Mouse (Mus musculus) midbrain, embryonic 10.5 days (tissue): ENCODE data around the gene Lemd1. TPM values are rescaled to one million over a fixed set of nuclear protein-coding genes. Genes with fewer than 3 reads are reported as not detected.
A peak's percentile ranks its signal among the peaks of the same experiment; 100 is the strongest.

Source experiments
- DNase-seq: peaks from one replicate; pipeline ENCODE4 v3.0.0-alpha.2; 2017; ENCODE audit warnings: low spot score
- H3K27ac ChIP-seq: fragments of 300-500 bp; sonication (generic); replicated peaks from 2 replicates; pipeline ENCODE4 v1.5.1; 2016; ENCODE audit warnings: mild to moderate bottlenecking
- H3K27me3 ChIP-seq: fragments of 300-500 bp; sonication (generic); 2 replicates; pipeline ENCODE4 v1.6.1; 2016; ENCODE audit warnings: low read depth, mild to moderate bottlenecking; ENCODE audit not compliant: poor library complexity, severe bottlenecking
- H3K36me3 ChIP-seq: fragments of 300-500 bp; sonication (generic); 2 replicates; pipeline ENCODE4 v1.6.1; 2016; ENCODE audit warnings: mild to moderate bottlenecking, moderate library complexity
- H3K4me1 ChIP-seq: fragments of 300-500 bp; sonication (generic); 2 replicates; pipeline ENCODE4 v1.6.1; 2016
- H3K4me3 ChIP-seq: fragments of 300-500 bp; sonication (generic); 2 replicates; pipeline ENCODE4 v1.5.1; 2016; ENCODE audit warnings: mild to moderate bottlenecking, moderate library complexity
- H3K9me3 ChIP-seq: fragments of 300-500 bp; sonication (generic); replicated peaks from 2 replicates; pipeline ENCODE4 v1.6.1; 2016; ENCODE audit warnings: mild to moderate bottlenecking
- WGBS: fragments of 180-500 bp; shearing (Covaris S2); methylation state at CpG from one replicate; pipeline ENCODE4 v1.1.7; 2016; 5-methylcytosine and 5-hydroxymethylcytosine counted together
- polyA plus RNA-seq: library from polyadenylated mRNA; unstranded; fragments of >200 nt; fragmentation: Nextera tagmentation; extraction: Ambion mirVana; gene quantifications from 2 replicates; pipeline ENCODE4 v1.2.1, GENCODE M21; 2016

Lemd1 gene
- polyA plus RNA-seq, 1 experiment from 2014 or later = 6.2 TPM

GRCm38 (mm10) chr1:132245010-132245409 lies 53.8 kb downstream of the Lemd1 start:
- Histone ChIP-seq H3K36me3 (no peaks in the 10 kb centered on the region), H3K9me3 (no peaks in the 10 kb centered on the region), H3K27me3 (no peaks in the 10 kb centered on the region), H3K4me3 (no peak overlapping the region), H3K27ac (no peak overlapping the region), H3K4me1 (no peaks in the 10 kb centered on the region)
- 86% methylated on average over 5 of the region's 5 CpGs for WGBS
- no peak for DNase-seq

DNA sequence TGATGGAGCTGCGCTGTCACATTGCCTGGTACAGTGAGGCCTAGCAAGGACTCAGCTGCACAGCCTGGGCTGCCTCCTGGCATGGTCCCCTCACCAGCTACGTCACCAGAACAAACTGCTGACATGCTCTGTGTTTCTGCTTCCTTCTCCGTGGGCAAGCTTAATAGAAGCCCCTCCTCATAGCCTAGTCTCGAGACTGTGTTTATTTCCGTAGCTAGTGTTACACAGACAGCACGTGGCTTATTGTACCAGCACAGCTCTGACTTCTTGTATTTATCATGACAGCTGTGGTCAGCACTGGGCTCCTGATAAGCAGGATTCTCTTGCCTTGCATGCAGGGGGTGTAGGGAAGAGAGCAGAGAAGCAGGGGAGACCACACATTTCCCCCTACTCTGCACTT lies 54.9 kb downstream of the Lemd1 start:
- WGBS = 78% methylated on average over 6 of the region's 6 CpGs
- DNase-seq = no peak
- no peaks in the 10 kb centered on the region for H3K36me3 ChIP-seq
- no peaks in the 10 kb centered on the region for H3K4me1 ChIP-seq
- no peak overlapping the region for H3K27ac ChIP-seq
- H3K9me3 ChIP-seq = no peaks in the 10 kb centered on the region
- no peaks in the 10 kb centered on the region for H3K27me3 ChIP-seq
- no peak overlapping the region for H3K4me3 ChIP-seq

DNA sequence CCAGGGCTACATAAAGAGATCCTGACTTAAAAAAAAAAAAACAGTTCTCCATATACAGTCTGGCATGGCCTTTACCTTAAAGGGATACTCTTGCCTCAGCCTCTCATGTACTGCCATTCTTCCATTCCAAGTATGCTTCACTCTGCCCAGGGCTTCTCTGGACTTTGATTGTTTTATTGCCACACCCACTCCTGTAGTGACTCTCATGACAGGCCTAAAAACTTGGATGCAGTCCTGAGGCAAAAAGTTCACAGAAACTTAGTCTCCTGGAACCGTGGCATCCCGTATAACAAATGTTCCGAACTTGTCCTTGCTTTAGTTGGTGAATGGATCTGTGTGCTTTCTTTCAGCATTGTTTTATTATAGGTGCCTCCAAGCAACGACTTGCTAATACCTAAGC lies 55.4 kb downstream of the Lemd1 start:
- no peaks in the 10 kb centered on the region for H3K36me3 ChIP-seq
- H3K4me1 ChIP-seq = no peaks in the 10 kb centered on the region
- no peak for DNase-seq
- no peak overlapping the region for H3K4me3 ChIP-seq
- 92% methylated on average over 4 of the region's 4 CpGs for WGBS
- H3K27me3 ChIP-seq = no peaks in the 10 kb centered on the region
- no peak overlapping the region for H3K27ac ChIP-seq
- no peaks in the 10 kb centered on the region for H3K9me3 ChIP-seq

DNA sequence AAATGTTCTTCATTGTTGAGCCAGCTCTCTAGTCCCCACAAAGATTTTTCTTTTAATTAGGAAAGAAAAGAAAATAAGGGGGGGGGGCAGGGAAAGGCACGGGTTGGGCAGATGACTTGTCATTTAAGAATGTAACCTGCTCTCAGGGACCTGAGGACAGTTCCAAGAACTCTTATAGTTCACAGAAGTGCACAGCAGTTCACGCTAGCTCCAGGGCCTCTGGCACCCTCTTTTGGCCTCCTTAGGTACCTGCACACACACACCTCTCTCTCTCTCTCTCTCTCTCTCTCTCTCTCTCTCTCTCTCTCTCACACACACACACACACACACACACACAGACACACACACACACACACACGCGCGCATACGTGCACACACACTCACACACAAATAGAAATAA lies 63.2 kb downstream of the Lemd1 start:
- Histone ChIP-seq H3K4me3 (no peak overlapping the region), H3K9me3 (no peaks in the 10 kb centered on the region), H3K27ac (no peak overlapping the region), H3K27me3 (no peaks in the 10 kb centered on the region), H3K4me1 (peaks cover 11% of the 10 kb centered on the region), H3K36me3 (no peaks in the 10 kb centered on the region)
- DNase-seq = no peak
- 76% methylated on average over 6 of the region's 6 CpGs for WGBS

DNA sequence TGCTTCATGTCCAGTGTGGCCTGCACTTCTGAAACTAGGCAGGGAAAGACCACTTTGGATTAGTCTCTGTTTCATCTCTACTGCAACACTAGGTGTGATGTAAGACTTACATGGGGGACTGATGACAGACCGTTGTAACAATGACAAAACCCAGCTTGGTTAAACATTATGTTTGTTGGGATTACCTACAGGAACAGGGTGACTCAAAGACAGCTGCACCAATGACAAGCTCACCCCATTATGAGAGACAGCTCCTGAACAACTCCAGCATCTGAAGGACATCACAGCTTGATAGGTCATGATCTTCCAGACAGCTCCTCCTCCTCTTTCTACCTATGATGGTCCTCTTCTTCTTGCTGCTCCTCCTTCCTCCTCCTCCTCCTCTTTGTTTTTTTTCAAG lies 69.1 kb downstream of the Lemd1 start:
- Histone ChIP-seq H3K9me3 (no peaks in the 10 kb centered on the region), H3K27ac (no peak overlapping the region), H3K4me1 (peaks cover 32% of the 10 kb centered on the region), H3K4me3 (no peak overlapping the region), H3K27me3 (no peaks in the 10 kb centered on the region), H3K36me3 (no peaks in the 10 kb centered on the region)
- DNase-seq = no peak
- 88% methylated on average over 1 of the region's 1 CpGs for WGBS

GRCm38 (mm10) chr1:132261058-132261457 lies 69.8 kb downstream of the Lemd1 start:
- H3K36me3 ChIP-seq = no peaks in the 10 kb centered on the region
- no peak overlapping the region for H3K4me3 ChIP-seq
- H3K27me3 ChIP-seq = no peaks in the 10 kb centered on the region
- H3K9me3 ChIP-seq = no peaks in the 10 kb centered on the region
- H3K27ac ChIP-seq = no peak overlapping the region
- no peak for DNase-seq
- peaks cover 30% of the 10 kb centered on the region for H3K4me1 ChIP-seq
- 76% methylated on average over 5 of the region's 5 CpGs for WGBS

DNA sequence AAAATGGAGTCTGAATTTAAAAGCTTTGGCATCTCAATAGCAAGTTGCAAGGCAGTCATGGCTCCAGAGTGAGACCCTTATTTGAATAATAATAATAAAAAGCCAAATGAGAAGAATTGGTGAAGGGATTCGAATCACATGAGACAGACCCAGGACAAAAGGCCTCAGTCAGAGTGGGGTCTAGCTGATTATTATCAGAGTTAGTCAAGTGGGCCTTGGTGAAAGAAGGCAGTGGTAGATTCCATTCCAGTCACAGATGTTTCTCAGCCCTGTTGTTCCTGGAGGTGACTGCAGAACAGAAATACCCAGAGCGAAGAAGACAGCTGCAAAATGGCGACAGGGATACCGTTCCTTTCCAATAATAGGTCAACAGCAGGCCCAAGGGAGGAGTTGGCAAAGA lies 72.4 kb downstream of the Lemd1 start:
- no peak overlapping the region; the same call in 1 of the 2 replicates for H3K27ac ChIP-seq
- 87% methylated on average over 4 of the region's 4 CpGs for WGBS
- H3K36me3 ChIP-seq = no peaks in the 10 kb centered on the region
- H3K27me3 ChIP-seq = no peaks in the 10 kb centered on the region
- H3K4me1 ChIP-seq = peaks cover 42% of the 10 kb centered on the region
- H3K4me3 ChIP-seq = no peak overlapping the region
- no peak for DNase-seq
- no peaks in the 10 kb centered on the region for H3K9me3 ChIP-seq

DNA sequence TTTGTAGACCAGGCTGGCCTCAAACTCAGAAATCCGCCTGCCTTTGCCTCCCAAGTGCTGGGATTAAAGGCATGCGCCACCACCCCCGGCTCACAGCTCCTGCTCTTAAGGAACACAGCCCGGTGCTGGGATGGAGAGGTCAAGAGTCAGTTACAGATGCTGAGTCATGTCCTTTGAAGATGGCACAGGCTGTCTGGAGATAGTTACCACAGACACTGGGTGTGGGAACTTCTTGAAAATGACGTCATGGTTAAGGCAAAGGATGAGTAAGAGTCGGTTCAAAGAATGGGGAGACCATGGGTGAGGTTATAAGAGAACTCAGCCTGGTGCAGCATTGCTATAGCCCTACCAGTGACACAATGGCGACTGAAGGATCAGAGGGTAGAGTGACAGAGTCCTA lies 73.3 kb downstream of the Lemd1 start:
- 0 out of 2 replicates have a peak overlapping the region, but pooled peaks have one; percentile 3 for H3K27ac ChIP-seq
- H3K27me3 ChIP-seq = no peaks in the 10 kb centered on the region
- no peaks in the 10 kb centered on the region for H3K9me3 ChIP-seq
- no peaks in the 10 kb centered on the region for H3K36me3 ChIP-seq
- DNase-seq = no peak
- H3K4me3 ChIP-seq = no peak overlapping the region
- 65% methylated on average over 7 of the region's 7 CpGs for WGBS
- peaks cover 49% of the 10 kb centered on the region for H3K4me1 ChIP-seq

GRCm38 (mm10) chr1:132265211-132265859 lies 74.1 kb downstream of the Lemd1 start:
- WGBS = 81% methylated on average over 8 of the region's 8 CpGs
- Histone ChIP-seq H3K4me1 (peaks cover 52% of the 10 kb centered on the region), H3K27me3 (no peaks in the 10 kb centered on the region), H3K27ac (peak overlapping the region; percentile 52), H3K9me3 (no peaks in the 10 kb centered on the region), H3K4me3 (no peak overlapping the region), H3K36me3 (no peaks in the 10 kb centered on the region)
- no peak for DNase-seq

DNA sequence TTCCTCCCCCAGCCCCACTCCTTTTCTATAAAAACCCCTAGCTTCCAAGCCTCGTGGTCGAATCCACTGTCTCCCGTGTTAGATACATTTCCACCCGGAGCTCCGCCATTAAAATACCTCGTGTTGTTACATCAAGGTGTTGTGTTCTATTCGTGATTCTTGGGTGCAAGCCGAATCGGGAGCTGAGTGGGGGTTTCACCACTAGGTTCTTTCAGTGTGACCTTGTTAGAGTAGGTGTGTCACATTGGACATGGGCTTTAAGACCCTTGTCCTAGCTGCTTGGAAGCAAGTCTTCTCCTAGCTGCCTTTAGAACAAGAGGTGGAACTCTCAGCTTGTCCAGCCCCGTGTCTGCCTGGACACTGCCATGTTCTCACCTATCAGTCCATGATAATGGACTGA lies 74.7 kb downstream of the Lemd1 start:
- no peaks in the 10 kb centered on the region for H3K9me3 ChIP-seq
- H3K27me3 ChIP-seq = no peaks in the 10 kb centered on the region
- H3K36me3 ChIP-seq = no peaks in the 10 kb centered on the region
- no peak overlapping the region for H3K27ac ChIP-seq
- peaks cover 52% of the 10 kb centered on the region for H3K4me1 ChIP-seq
- H3K4me3 ChIP-seq = no peak overlapping the region
- DNase-seq = no peak
- WGBS = 91% methylated on average over 10 of the region's 10 CpGs

DNA sequence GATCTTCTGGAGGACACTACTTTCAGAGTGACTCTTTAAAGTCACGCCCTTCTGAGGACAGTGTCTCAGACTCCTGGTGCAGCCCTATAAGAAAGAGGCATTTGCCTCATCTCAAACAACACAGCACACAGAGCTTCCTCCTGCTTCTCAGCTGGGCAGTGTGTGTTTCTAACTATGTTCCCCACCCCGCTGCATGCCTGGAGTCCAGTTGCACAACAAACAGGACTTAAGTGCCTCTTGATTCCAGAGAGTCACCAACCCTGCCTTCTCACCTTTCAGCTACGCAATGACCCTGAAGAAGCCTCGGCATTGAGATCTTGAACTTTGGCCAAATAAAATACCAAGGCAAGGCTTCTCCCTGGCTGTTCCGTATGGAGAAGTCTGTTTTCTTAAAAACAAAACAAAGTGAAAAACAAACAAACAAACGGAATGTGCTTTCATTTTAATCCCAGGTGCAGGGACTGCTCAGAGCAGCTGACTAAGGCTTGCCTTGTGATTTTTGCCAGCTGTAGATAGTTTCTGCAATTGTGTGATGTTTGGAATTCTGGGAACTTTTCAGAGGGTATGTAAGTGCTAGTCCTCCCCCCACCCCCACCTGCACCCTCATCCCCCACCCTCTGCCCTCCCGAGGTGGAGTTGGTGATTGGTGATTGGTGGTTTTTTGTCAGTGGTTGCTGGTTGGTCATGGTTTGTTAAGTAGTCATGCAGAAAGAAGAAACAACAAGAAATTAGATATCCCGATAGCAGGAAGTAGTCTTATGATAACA lies 75.7 kb downstream of the Lemd1 start:
- WGBS = 71% methylated on average over 8 of the region's 8 CpGs
- no peak for DNase-seq
- Histone ChIP-seq H3K36me3 (no peaks in the 10 kb centered on the region), H3K27ac (no peak overlapping the region), H3K9me3 (no peaks in the 10 kb centered on the region), H3K27me3 (no peaks in the 10 kb centered on the region), H3K4me1 (peaks cover 52% of the 10 kb centered on the region), H3K4me3 (no peak overlapping the region)

- no peaks in the 10 kb centered on the region for H3K9me3 ChIP-seq
- WGBS = 78% methylated on average over 2 of the region's 2 CpGs
- no peak for DNase-seq
These were observed 76.7 kb downstream of the Lemd1 start for GRCm38 (mm10) chr1:132267959-132268358.

DNA sequence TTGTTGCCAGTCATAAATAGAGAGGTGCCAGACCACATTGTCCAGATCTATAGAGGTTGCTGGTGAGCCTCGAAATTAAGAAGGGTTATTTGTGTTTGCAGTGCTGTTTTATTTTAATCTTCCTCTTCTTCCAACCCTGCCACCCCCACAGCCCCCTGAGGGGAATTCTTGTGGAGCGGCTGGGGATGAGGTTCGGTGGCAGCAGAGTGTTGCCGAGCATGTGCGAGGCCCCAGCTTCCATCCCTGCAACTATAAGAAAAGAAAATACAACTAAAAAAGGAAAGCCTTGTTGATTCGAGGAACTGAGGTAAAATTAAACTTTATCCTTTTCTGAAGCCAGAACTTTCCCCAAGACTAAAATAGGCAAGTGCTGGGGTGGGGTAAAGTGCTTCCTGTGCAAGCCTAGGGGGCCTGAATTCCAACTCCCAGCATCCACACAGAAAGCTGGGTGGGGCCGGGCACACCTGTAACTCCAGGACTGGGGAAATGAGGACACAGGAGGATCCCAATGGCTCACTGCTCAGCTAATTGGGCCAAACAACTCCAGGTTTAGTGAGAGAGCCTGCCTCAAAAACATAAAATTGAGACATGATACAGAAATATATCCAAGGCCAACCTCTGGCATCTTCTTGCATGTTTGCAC lies 77.3 kb downstream of the Lemd1 start:
- 77% methylated on average over 7 of the region's 7 CpGs for WGBS
- no peaks in the 10 kb centered on the region for H3K27me3 ChIP-seq
- H3K36me3 ChIP-seq = no peaks in the 10 kb centered on the region
- no peak overlapping the region for H3K27ac ChIP-seq
- H3K4me3 ChIP-seq = no peak overlapping the region
- H3K4me1 ChIP-seq = peaks cover 46% of the 10 kb centered on the region
- DNase-seq = no peak
- no peaks in the 10 kb centered on the region for H3K9me3 ChIP-seq

More at GRCm38 (mm10) chr1:132267959-132268358, 76.7 kb downstream of the Lemd1 start:
- H3K4me3 ChIP-seq = no peak overlapping the region
- H3K27me3 ChIP-seq = no peaks in the 10 kb centered on the region
- peaks cover 51% of the 10 kb centered on the region for H3K4me1 ChIP-seq
- H3K27ac ChIP-seq = no peak overlapping the region
- H3K36me3 ChIP-seq = no peaks in the 10 kb centered on the region
